Mouse (Mus musculus) heart, adult 2 months (tissue): ENCODE measurements at regions not wholly inside any gene's neighbourhood (a gene's known extent, or its start where the extent isn't known, plus 50 kb on each side); places are given as distances from the start of the nearest gene placed in this dataset.

Experiments used
- CTCF ChIP-seq: fragments of 200-600 bp; IDR thresholded peaks from 2 replicates; pipeline ENCODE4 v1.8.1; 2022; ENCODE audit warnings: antibody characterized with exemption, mild to moderate bottlenecking, moderate library complexity
- EP300 ChIP-seq: fragments of 200-500 bp; IDR thresholded peaks from 2 replicates; pipeline ENCODE4 v1.6.1; 2011; ENCODE audit warnings: low read depth, low read length, control low read depth; ENCODE audit not compliant: insufficient read depth
- POLR2A ChIP-seq: fragments of 200-500 bp; IDR thresholded peaks from 2 replicates; pipeline ENCODE4 v1.6.1; 2011; ENCODE audit warnings: mild to moderate bottlenecking, low read depth, low read length, control low read depth; ENCODE audit not compliant: insufficient read depth

DNA sequence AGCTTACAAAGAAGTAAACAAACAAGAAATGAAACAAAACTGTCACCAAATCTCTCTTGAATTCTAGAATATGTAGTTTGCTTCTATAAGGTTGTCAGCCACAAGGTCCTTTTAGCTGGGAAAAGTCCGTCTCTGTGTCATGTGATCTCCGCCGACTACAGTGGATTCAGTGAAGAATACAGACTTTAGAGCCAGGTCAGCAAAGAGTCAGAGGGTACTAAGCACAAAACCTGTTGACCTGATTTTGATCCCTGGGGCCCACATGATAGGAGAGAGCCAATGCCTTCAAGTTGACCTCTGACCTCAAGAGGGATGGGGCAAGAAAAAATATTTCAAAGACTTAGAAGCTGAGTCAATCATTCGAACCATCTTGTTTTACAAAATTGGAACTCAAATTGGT, 61.5 kb downstream of the Ppp1r3c start:
- TF ChIP-seq EP300 (no peak), CTCF (no peak), POLR2A (no peak)
